Mouse (Mus musculus): ENCODE data around the gene Meis1. TPM values are rescaled to one million over a fixed set of nuclear protein-coding genes. Genes with fewer than 3 reads are reported as not detected.

Gene Meis1
- 21.9 and 22.7 TPM in 2 replicates for polyA plus RNA-seq (2012; rRNA removed)

GRCm38 (mm10) chr11:19018489-19019203, at the start of gene Meis1:
Gene Meis1 (minus strand): TSS chr11:19018985.
- peak; percentile 55 to 78 for DNase-seq (ENCODE audit: extremely low spot score in 1 of 2, low spot score in 1 of 2)

GRCm38 (mm10) chr11:19067334-19067733, 48.5 kb upstream of the Meis1 start:
- no peak for DNase-seq (ENCODE audit: extremely low spot score in 1 of 2, low spot score in 1 of 2)

- no peak for DNase-seq (ENCODE audit: extremely low spot score in 1 of 2, low spot score in 1 of 2)
These were observed 30.5 kb upstream of the Meis1 start for GRCm38 (mm10) chr11:19049276-19049675.

- DNase-seq (ENCODE audit: extremely low spot score in 1 of 2, low spot score in 1 of 2), result no peak
These were observed 17.9 kb upstream of the Meis1 start for GRCm38 (mm10) chr11:19036595-19037166.

GRCm38 (mm10) chr11:19026581-19027561, 8.1 kb upstream of the Meis1 start:
- DNase-seq (ENCODE audit: extremely low spot score in 1 of 2, low spot score in 1 of 2), result no peak

GRCm38 (mm10) chr11:19025976-19026520, 7.3 kb upstream of the Meis1 start:
- DNase-seq (ENCODE audit: extremely low spot score in 1 of 2, low spot score in 1 of 2), result no peak

GRCm38 (mm10) chr11:19024496-19025265, 5.9 kb upstream of the Meis1 start:
- DNase-seq (ENCODE audit: extremely low spot score in 1 of 2, low spot score in 1 of 2), result peak in 1 of 2 experiments; percentile 70

GRCm38 (mm10) chr11:19023356-19023755, 4.6 kb upstream of the Meis1 start:
- no peak for DNase-seq (ENCODE audit: extremely low spot score in 1 of 2, low spot score in 1 of 2)

GRCm38 (mm10) chr11:19022576-19022975, 3.8 kb upstream of the Meis1 start:
- no peak for DNase-seq (ENCODE audit: extremely low spot score in 1 of 2, low spot score in 1 of 2)

GRCm38 (mm10) chr11:19020951-19021710, 2.3 kb upstream of the Meis1 start:
- no peak for DNase-seq (ENCODE audit: extremely low spot score in 1 of 2, low spot score in 1 of 2)

- peak; percentile 81 to 90 for DNase-seq (ENCODE audit: extremely low spot score in 1 of 2, low spot score in 1 of 2)
These were observed 1.6 kb upstream of the Meis1 start for GRCm38 (mm10) chr11:19020371-19020824.

- DNase-seq (ENCODE audit: extremely low spot score in 1 of 2, low spot score in 1 of 2), result no peak
These were observed 703 bp upstream of the Meis1 start for GRCm38 (mm10) chr11:19019204-19020171.

- no peak for DNase-seq (ENCODE audit: extremely low spot score in 1 of 2, low spot score in 1 of 2)
These were observed 919 bp downstream of the Meis1 start for GRCm38 (mm10) chr11:19017719-19018413.

GRCm38 (mm10) chr11:19017262-19017661, 1.5 kb downstream of the Meis1 start:
- no peak for DNase-seq (ENCODE audit: extremely low spot score in 1 of 2, low spot score in 1 of 2)

- no peak for DNase-seq (ENCODE audit: extremely low spot score in 1 of 2, low spot score in 1 of 2)
These were observed 2.1 kb downstream of the Meis1 start for GRCm38 (mm10) chr11:19016481-19017220.

- DNase-seq (ENCODE audit: extremely low spot score in 1 of 2, low spot score in 1 of 2), result no peak
These were observed 2.9 kb downstream of the Meis1 start for GRCm38 (mm10) chr11:19015731-19016461.

Data from frontal cortex, adult 2 months (tissue).